Mouse (Mus musculus): Measurements from ENCODE around the gene Noa1.

Gene Noa1

DNA sequence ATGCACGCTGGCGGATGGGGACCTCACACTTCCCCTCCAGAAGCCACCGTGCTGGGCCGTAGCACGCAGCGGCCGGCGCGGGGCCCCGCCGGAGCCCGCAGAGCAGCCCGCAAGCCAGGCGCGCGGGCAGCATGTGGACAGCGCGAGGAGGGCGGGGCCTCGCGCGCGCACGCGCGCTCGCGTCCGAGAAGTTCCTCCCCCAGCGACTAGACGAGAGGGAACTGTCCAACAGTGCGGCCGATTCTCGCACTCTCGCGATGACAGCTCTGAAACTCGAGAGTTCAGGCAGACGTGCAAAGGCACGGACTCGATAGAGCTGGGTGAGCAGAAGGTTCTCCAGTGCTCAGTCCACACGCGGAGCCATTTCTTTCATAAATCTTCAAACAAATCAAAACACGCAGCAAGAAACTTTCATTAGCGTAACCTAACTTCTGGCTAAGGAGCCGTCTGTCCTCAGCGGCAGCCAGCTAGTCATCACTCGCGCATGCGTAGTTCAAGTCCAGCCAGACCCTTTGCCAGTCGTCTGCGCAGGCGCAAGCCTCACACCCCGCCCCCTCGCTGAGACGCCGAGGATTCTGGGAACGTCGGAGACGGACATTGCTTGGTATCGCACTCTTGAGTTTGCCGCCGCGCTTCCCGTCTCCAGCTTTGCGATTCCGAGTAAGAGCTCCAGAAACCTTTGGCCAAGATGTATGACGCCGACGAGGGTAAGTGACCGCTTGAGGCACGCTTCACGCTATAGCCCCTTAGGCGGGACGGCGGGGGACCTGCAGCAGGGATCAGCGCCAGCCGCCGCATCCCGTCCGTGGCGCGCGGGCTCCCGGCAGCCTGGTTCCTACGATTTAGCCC is at the start of gene Noa1, which contains the start of gene Polr2b:
Gene Noa1, minus strand, starts transcription at position 161 of the 849 bp plus-strand sequence.
Gene Polr2b, plus strand, starts transcription at position 224 of the 849 bp plus-strand sequence.
- DNase-seq (ENCODE audit: low spot score in 2 of 2): peak; percentile 97 to 99

DNA sequence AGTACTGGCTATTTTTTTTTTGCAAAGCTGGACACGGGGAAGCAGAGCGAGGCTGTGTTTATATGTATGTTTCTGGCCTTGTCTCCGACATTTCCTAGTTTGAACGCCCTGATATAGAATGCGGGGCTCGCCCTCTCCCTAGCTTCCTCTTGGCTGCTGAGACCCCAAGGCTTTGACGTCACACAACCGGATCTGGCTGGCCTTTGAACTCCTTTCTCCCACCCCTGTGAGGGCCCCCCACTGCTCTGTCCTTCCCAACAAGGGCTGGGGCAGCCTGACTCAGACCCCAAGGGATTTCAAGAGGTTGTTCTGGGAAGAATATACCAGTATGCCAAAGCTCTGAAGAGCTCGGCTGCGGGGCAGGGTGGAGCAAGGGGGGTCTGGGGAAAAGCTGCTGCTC is 48.5 kb upstream of the Noa1 start:
- DNase-seq (ENCODE audit: low spot score in 2 of 2): peak; percentile 30

DNA sequence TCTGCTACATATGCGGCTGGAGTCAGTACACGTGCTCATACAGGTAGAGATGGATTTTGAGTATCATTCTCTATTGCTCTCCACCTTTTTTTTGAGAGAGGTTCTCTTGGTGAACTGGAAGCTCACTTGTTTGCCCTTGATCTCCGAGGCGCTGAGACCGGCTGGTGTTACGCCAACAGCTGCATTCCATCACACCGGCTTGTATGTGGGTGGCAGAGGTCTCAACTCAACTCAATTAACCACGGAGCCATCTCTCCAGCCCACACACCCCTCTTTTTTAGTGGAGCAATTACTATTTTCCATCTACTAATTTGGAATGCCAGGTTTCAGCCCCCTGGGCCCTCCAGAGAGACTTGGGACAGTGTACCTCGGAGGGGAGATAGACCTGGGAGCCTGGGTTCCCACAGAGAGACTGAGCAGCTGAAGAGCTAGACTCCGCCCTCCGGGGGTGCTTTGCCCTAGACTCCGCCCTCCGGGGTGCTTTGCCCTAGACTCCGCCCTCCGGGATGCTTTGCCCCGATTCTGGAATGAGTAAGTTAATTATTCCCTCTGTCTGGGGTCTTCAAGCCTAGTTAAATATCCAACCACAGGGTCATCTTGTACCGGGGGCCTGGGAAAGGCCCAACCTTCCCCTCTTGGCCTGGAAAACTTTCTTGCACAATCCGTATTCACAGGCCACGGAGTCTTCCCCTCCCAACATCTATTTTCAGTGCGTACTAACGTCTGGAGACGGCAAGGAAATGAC is 47.7 kb upstream of the Noa1 start:
- DNase-seq (ENCODE audit: low spot score in 2 of 2): peak; percentile 63 to 73

DNA sequence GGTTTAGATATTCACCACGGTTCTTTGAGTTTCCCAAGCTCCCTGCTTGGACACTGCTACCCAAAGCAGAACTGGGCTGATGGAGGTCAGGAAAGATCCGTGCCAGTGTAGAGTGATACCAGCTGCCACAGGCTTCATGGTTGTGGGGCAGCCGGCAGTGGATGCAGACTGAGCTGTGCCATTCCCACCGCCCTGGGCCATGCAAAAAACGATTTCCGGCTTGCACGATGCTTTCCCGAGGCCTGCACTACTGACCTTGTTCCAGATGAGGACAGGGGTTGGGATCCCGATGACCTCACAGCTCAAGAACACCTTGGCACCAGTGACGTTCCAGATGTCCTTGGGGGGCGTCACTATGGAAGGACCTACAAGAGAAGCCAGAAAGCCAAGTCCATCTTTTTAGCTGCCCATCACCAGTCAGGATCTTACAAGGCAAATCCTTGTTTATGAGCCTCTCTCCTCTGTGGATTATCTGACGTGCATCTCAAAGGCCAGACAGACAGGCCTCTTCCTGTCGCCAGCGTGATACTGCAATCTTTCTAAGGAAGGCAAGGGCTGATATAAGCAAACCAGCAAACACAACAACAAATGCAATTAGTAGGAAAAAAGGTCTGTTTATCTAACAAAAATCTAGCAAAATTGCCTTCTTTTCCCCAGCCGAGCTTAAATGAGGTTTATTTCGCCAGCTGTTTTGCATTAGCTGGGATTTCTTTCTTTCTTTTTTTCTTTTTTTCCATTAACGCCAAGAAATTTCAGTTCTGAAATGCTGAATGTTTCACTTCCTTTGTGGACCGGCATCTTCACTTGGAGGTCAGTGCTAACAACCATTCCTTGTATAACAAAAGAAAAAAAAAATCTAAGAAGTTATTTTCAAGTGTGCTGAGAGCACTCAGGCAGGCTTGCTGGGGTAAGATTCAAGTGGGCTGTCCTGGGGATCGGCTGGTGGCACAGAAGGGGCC is 45.7 kb upstream of the Noa1 start:
- no peak for DNase-seq (ENCODE audit: low spot score in 2 of 2)

DNA sequence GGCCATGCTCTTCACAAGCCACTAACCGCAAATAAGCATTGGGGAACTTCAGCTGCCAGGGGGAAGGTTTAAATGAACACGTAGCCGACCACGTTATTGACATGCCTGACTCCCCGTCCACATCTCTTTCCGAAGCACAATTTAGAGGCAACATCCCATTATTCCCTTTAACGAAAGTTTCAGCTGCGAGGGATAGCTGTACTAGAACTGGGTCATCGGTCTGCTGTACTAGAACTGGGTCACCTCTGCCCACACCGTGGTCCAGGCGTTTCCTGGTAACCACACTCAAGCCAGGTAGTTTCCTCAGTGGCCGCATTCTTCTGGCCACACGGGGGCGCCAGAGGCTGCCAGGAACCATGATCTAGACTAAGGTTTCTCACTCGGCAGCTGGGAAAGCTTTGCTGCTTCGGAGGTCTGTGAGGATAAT is 44.5 kb upstream of the Noa1 start:
- DNase-seq (ENCODE audit: low spot score in 2 of 2): peak; percentile 57 to 81

DNA sequence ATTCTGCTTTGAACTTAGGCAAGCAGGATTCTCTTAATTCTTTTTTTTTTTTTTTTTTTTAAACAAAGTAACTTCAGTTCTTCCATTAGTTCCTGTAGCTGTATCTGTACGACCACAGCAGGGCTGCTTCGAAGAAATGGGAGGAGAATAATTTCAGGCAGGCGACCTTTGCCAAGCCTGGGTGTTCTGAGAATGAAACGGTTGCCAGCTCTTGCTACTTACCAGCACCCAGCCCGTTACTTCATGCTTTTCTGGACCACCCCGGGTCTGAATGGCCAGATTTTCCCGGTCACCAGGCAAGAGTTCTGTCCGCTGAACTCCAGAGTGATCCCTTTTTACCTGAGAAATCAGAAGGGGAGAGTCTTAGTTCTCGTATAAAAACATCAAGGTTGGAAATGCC is 41.8 kb upstream of the Noa1 start:
- DNase-seq (ENCODE audit: low spot score in 2 of 2): no peak

DNA sequence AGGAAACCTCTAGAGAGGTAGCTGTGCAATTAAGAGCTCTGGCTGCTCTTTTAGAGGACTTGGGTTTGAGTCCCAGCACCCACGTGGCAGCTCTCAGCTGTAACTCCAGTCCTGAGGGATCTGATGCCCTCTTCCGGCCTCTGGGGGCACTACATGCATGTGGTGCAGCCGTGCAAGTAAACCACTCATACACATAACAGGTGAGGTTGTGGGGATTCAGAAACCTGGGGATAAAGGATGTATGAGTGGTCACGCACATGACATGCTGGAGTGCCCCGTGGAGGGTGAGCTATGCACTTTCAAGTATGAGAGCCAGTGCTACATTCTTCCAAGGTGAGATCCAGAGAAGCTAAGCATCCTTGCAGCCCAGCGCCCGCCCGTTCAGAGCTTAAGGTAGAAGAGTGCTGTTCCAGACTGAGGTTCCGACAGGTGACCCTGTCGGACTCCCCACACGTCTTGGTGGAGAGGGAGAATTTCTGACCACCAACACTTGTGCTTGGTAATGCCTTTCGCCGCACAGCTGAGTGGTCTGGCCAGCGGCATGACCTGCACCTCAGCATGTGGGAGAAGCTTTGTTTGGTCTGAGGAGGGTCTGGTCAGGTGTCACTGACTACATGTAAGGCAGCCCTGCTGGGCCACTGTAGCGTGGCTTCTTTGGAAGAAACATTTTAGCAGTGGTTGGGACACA is 40.2 kb upstream of the Noa1 start:
- DNase-seq (ENCODE audit: low spot score in 2 of 2): no peak

DNA sequence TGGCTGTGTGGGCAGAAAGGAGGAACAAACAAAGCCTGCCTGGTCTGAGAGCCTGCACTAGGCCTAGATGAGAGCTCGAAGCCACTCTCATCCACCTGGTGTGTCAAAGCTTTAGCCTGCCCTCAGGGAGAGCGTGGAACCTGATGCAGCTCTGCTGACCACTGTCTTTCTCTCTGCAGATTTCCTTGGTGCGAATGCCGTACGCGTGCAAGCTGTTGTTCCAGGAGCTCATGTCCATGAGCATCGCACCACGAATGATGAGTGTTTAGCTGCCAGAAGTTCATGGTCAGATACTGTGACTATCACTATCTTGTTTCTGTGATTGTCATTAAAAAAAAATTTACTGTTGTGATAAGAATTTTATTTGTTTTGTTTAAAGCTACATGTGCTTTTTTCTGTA is 39.0 kb upstream of the Noa1 start:
- no peak for DNase-seq (ENCODE audit: low spot score in 2 of 2)

DNA sequence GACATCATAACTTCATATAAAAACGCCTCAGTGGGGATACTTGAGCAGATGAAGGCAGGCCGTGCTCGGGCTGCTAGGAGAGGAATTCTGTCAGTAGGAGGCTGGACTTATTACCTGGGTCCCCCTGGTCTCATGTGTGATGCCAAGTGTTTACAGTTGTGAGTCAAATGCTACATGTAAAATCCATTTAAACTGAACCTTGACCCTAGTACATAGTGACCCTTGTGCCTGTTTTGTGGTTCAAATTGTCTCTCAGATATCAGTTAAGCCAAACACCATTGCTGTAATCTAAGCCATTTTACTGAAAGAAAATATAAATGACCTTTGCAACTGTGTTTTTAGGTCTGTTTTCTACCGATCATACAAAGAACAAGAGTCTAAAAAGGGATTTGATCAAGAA is 30.1 kb upstream of the Noa1 start:
- no peak for DNase-seq (ENCODE audit: low spot score in 2 of 2)

DNA sequence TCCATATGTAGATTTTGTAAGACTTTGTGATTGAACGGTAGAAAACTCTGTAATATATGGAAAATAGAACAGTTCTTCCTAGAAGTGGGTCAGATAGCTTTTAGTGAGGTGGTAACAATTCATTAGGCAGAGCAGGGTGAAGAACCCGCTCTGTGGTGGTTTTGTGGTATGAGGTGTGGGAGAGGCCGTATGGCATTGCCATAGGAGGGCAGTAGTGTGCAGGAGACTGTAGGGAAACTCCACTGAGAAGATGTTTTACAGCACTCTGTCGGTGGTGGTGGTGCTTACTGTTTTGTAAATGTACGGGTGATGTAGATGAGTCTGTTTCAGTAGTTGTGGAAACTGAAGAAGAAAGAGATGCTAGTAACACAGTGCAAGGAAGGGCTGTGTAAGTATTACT is 20.3 kb upstream of the Noa1 start:
- no peak for DNase-seq (ENCODE audit: low spot score in 2 of 2)

DNA sequence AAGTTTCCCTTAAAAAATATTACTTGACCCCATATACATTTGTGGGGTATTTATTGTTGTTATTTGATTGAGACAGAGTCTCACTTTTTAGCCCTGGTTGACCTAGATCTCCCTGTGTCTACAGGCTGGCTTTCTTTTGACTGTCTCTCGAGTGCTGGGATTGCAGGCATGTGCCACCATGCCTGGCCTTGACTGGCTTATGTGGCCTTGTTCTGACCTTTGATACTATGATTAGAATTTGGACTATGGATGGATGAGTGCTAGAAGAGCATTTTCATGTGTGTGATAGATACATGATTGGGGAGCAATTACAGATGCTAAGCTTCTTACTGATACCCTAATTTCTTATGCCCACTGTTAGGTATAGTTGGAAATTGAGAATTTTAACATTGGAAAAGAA is 15.1 kb upstream of the Noa1 start:
- no peak for DNase-seq (ENCODE audit: low spot score in 2 of 2)

DNA sequence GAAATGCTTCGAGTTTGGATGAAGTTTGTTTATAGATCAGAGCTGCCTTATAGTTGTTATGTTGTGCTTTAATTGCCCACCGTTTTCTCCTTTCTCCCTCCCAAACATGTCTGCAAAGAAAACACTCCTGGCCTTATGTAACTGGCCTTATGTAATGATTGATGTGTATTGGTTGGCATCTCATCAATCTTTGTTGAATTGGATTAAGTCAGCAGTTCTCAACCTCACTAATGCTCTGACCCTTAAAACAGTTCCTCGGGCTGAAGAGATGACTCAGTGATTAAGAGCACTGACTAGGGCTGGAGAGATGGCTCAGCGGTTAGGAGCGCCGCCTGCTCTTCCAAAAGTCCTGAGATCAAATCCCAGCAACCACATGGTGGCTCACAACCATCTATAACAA is 5.1 kb upstream of the Noa1 start:
- DNase-seq (ENCODE audit: low spot score in 2 of 2): no peak

DNA sequence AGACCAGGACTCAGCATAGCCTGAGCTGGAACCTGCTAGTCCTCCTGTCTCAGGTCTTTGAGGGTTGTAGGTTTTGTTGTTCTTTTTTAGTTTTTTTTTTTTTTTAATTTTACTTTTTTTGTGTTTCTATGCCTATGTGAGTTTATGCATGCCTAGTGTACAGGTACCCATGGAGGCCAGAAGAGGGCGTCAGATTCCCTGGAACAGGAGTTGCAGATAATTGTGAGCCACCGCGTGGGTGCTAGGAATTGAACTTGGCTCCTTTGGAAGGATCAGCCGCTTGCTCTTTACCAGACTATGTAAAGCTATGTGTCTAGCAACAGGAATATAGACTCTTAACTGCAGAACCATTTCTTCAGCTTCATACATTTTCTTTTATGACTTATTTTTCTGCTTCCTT is 4.3 kb upstream of the Noa1 start:
- DNase-seq (ENCODE audit: low spot score in 2 of 2): no peak

DNA sequence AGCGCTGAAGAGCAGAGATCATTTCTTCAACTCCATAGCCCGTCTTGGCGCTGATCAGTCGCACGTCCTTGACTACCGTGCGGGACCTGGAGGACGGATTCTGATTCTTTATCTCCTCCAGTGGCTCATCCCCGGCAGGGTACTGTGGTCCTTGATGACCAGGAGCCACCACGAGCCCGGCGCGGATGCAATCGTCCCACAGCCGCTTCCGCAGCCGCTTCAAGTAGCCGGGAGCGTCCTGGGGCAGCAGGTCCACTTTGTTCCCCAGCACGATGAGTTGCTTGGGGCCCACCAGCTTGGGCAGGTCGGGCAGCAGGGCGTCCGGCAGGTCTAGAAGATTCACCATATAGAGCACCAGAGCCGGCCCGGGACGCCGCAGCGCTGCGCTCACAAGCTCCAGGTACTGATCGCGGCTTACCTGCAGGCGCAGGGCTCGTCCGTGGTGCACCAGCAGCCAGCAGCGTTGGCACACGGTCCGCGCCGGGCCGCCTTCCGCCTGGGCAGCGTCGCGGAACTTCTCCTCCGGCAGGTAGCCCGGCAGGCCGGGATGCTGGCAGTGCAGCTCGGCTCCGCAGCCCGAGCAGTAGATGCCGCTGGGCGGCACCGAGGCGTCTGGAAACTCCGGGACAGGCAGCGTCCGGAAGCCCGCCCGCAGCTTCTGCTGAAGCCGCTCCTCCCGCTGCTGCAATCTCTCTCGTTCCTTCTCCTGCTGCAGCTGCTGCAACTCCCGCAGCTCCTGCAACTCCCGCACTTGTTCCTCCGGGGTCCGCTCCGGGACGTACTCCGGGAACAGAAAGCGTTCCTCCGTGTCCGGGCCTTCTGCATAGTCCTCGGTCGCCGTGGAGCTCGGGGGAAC is 605 bp downstream of the Noa1 start:
- peak in 1 of 2 experiments; percentile 50 for DNase-seq (ENCODE audit: low spot score in 2 of 2)

DNA sequence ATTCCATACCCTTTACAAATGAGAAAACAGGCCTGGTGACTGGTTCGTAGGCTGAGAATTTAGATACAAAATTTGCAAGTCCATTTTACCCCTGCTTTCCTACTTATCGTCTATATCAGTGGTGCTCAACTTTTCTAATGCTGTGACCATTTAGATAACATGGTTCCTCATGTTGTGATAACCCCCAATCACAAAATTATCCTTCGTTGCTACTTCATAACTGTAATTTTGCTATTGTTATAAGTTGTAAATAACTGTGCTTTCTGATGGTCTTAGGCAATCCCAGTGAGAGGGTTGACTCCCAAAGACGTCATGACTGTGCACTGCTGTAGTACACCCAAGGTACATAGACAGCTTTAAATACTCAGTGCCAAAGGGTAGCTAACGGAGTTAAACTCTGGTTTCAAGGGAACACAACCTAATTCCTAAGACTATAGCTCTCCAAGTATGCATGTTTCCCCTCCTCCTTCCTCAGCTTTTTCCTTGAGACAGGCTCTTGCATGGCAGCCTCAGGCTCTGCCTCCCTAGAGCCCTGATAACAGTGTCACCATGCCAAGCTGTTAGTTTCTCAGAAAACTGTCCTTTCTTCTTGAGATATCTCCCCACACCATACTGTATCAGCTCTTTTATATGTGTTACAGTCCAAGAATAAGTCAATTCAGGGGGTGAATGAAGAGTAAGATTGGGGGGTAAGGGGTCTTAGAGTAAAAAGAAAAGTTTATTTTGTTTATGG is 1.9 kb downstream of the Noa1 start:
- DNase-seq (ENCODE audit: low spot score in 2 of 2): no peak

DNA sequence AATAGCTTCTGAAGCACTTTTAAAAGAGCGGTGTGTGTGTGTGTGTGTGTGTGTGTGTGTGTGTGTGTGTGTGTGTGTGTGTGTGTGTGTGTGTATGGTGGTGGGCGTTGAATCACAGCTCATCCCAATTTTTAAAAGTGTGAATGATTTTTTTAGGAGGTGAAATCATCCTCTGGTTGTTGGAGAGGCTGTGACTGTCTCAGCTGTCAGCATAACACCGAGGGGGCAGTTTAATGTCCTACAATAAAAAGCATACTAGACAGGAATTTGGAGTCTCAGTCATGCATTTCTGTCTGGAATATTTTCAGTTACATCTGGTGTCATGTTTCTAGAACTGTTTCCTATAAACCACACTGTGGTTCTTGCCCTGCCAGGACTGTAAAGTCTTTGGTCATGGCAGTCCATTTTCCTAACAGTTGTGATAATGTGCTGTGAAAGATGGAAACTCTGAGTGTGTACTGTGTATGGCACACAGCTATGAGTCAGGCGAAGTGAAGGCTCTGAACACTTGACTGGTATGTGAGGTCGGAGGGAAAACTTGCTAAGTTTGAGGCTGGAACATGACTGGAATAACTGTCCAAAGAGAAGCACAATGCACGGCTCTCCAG is 8.5 kb downstream of the Noa1 start:
- no peak for DNase-seq (ENCODE audit: low spot score in 2 of 2)

DNA sequence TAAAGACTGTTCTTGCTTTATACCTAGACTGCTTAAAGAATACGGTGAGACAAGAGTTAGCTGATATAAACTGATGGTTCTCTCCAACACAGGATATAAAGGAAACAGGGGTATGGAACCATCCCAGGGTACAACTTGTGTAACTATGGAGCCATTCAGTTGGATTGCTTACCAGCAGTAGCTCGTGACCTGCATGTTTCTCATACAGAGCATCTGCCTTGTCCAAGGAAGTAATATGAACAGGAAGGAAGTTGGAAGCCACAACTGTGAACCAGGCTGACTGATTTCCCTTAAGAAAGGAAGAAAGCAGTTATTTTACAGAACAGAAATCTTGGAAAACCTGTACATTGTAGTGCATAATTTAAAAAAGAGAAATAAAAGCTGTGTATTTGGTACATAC is 10.4 kb downstream of the Noa1 start:
- DNase-seq (ENCODE audit: low spot score in 2 of 2): no peak

DNA sequence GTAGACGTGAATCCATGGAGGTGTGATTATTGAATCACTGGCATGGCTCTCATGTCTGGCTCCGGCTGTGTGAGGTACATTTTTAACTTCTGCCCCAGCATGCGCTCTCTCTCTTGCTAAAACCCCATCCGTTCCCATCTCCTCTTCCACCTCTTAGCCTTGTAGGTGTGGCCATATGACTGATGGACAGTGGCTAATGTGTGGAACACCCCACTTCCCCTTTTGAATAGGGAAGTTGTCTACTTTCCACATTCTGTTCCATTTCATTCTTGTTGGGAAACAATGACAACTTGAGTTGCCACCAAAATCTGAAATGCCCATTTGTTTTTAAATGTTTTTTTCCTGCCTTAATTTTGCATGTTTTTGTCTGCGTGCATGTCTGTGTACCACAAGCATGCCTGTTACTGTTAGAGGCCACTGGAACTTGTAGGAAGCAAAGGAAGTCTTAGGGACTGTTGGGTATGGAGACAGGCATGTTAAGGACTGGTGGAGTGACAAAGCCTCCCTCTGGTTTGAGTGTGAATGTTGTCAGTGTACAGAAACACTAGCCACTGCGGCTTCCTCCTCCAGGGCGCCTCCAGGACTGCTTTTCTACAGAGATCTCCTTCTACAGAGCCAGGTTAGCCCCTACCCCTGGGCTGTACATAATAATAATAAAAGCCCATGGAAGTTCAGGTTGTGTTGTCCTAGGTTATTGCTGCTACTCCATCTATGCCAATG is 16.9 kb downstream of the Noa1 start:
- no peak for DNase-seq (ENCODE audit: low spot score in 2 of 2)

DNA sequence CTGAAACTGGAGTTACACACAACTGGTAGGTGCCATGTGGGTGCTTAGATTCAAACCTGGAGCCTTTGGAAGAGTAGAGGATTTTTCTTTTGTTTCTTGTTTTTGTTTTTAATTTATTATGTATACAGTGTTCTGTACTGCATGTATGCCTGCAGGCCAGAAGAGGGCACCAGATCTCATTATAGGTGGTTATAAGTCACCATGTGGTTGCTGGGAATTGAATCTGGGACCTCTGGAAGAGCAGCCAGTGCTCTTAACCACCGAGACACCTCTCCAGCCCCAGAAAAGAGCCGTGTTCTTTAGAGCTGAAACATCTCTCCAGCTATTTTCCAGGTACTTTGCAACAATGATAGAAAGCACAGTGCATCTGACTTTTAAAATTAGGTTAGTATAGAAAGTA is 19.3 kb downstream of the Noa1 start:
- DNase-seq (ENCODE audit: low spot score in 2 of 2): no peak

Measured in thymus, postnatal 10 days (tissue).